Mouse (Mus musculus) forebrain, embryonic 10.5 days (tissue): ENCODE results near the gene Mtrf1. TPM values are rescaled to one million over a fixed set of nuclear protein-coding genes. Genes with fewer than 3 reads are reported as not detected.

Source experiments
- DNase-seq: peaks from one replicate; pipeline ENCODE4 v3.0.0-alpha.2; 2017; ENCODE audit warnings: low spot score; ENCODE audit errors: extremely low spot score
- H3K27ac ChIP-seq: fragments of 300-500 bp; sonication (generic); 2 replicates; pipeline ENCODE4 v1.5.1; 2016; ENCODE audit warnings: mild to moderate bottlenecking
- H3K27me3 ChIP-seq: fragments of 300-500 bp; sonication (generic); 2 replicates; pipeline ENCODE4 v1.6.1; 2016; ENCODE audit warnings: mild to moderate bottlenecking; ENCODE audit not compliant: poor library complexity, severe bottlenecking
- H3K36me3 ChIP-seq: fragments of 300-500 bp; sonication (generic); replicated peaks from 2 replicates; pipeline ENCODE4 v1.6.1; 2016; ENCODE audit warnings: mild to moderate bottlenecking, moderate library complexity
- H3K4me1 ChIP-seq: fragments of 300-500 bp; sonication (generic); 2 replicates; pipeline ENCODE4 v1.6.1; 2016
- H3K4me3 ChIP-seq: fragments of 300-500 bp; sonication (generic); 2 replicates; pipeline ENCODE4 v1.5.1; 2016; ENCODE audit warnings: mild to moderate bottlenecking, moderate library complexity
- H3K9me3 ChIP-seq: fragments of 300-500 bp; sonication (generic); 2 replicates; pipeline ENCODE4 v1.6.1; 2016; ENCODE audit warnings: mild to moderate bottlenecking, moderate library complexity
- WGBS: fragments of 180-500 bp; shearing (Covaris S2); methylation state at CpG from one replicate; pipeline ENCODE4 v1.1.7; 2016; 5-methylcytosine and 5-hydroxymethylcytosine counted together
- polyA plus RNA-seq: library from polyadenylated mRNA; unstranded; fragments of >200 nt; fragmentation: Nextera tagmentation; extraction: Ambion mirVana; gene quantifications from 2 replicates; pipeline ENCODE4 v1.2.1, GENCODE M21; 2016

Gene Mtrf1
- polyA plus RNA-seq, 1 experiment from 2014 or later: 9.3 TPM

DNA sequence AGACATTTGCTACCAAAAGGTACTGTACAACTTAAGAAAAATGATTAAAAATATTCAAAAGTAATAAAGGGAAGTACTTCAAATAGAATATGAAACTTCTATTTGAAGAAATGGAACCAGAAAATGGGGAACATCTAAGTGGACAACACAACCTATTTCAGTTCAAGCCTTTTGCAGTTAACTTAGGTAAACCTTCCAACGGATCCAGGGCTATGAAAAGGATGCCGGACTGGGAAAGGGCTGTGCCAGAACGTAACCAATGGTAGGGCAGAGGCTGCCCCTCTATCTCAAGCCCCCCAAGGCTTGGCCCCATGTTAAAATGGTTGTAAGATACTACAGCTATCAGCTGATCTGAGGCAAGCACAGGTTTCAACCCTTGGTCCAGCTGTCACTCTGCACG is 63.4 kb downstream of the Mtrf1 start:
- Histone ChIP-seq H3K27me3 (no peaks in the 10 kb centered on the region), H3K9me3 (no peaks in the 10 kb centered on the region), H3K27ac (no peak overlapping the region), H3K36me3 (peaks cover 60% of the 10 kb centered on the region), H3K4me1 (no peaks in the 10 kb centered on the region), H3K4me3 (no peak overlapping the region)
- DNase-seq: no peak
- WGBS: 91% methylated on average over 4 of the region's 4 CpGs

DNA sequence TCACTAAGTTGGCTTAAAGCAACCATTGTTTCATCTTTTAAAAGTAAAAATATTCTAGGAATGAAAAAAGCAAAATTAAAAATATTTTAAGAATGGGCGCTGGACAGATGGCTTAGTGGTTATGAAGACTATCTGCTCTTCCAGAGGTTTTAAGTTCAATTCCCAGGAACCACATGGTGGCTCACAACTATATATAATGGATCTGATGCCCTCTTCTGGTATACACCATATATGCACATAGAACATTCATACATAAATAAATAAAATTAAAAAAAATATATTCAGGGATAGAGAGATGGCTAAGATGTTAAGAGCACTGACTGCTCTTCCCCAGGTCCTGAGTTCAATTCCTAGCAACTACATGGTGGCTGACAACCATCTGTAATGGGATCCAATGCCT is 68.1 kb downstream of the Mtrf1 start:
- Histone ChIP-seq H3K4me1 (no peaks in the 10 kb centered on the region), H3K4me3 (no peak overlapping the region), H3K27ac (no peak overlapping the region), H3K36me3 (peaks cover 94% of the 10 kb centered on the region), H3K27me3 (no peaks in the 10 kb centered on the region), H3K9me3 (no peaks in the 10 kb centered on the region)
- DNase-seq: no peak
- WGBS: 93% methylated on average over 1 of the region's 1 CpGs

DNA sequence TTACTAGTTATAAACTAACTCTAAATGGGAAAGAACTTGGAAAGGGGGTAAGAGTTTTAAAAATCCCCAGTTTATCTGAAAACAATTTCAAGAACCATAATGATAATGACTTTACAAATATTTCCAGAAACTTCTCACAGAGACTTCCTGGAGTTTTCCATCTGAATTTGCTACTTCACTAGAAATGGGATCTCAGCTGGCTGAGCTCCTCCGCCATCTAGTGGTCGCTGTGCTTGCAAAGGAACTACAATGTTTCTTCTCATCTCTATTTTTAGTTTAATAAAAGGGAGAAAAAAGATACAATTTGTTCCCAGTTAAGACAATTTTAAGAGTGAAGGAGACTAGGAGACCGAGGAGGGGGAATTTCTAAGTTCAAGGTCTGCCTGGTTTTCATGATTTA is 70.0 kb downstream of the Mtrf1 start:
- Histone ChIP-seq H3K9me3 (no peaks in the 10 kb centered on the region), H3K4me1 (no peaks in the 10 kb centered on the region), H3K36me3 (peaks cover 94% of the 10 kb centered on the region), H3K27me3 (no peaks in the 10 kb centered on the region), H3K27ac (no peak overlapping the region), H3K4me3 (no peak overlapping the region)
- no peak for DNase-seq
- 32% methylated on average over 3 of the region's 3 CpGs for WGBS

Other genes starting within 250 kb of the Mtrf1 start
- gene Zfp957, start 150.4 kb upstream of the Mtrf1 start, polyA plus RNA-seq: not detected in 2 replicates
- gene Rgcc, start 96.1 kb upstream of the Mtrf1 start, polyA plus RNA-seq: 52.1 and 60.1 TPM in 2 replicates
- gene Naa16, start 7.0 kb upstream of the Mtrf1 start, polyA plus RNA-seq: 50.7 and 51.8 TPM in 2 replicates
- 11.2 and 11.7 TPM in 2 replicates for gene Kbtbd7, start 28.7 kb downstream of the Mtrf1 start, polyA plus RNA-seq
- 5.3 and 5.7 TPM in 2 replicates for gene Kbtbd6, start 54.1 kb downstream of the Mtrf1 start, polyA plus RNA-seq
- 3.8 TPM in 2 replicates for gene Elf1, start 83.4 kb downstream of the Mtrf1 start, polyA plus RNA-seq
- 45.6 and 51.5 TPM in 2 replicates for gene Wbp4, start 83.7 kb downstream of the Mtrf1 start, polyA plus RNA-seq
- 152 and 162 TPM in 2 replicates for gene Sugt1, start 189.9 kb downstream of the Mtrf1 start, polyA plus RNA-seq